Mouse (Mus musculus) myocyte (in vitro differentiated cells): ENCODE data around the gene Sp9. TPM values are rescaled to one million over a fixed set of nuclear protein-coding genes. Genes with fewer than 3 reads are reported as not detected.

Experiments
- H3K27me3 ChIP-seq: one replicate; pipeline ENCODE4 v1.6.1; 2011; ENCODE audit not compliant: control insufficient read depth, insufficient read depth, insufficient read length
- H3K36me3 ChIP-seq: one replicate; pipeline ENCODE4 v1.6.1; 2011; ENCODE audit not compliant: control insufficient read depth, insufficient read depth
- H3K4me2 ChIP-seq: one replicate; pipeline ENCODE4 v1.6.1; 2011; ENCODE audit warnings: low read depth, control low read depth
- H3K4me3 ChIP-seq: one replicate; pipeline ENCODE4 v1.5.1; 2011; ENCODE audit warnings: mild to moderate bottlenecking, control low read depth, moderate library complexity
- H3K79me2 ChIP-seq: one replicate; pipeline ENCODE4 v1.6.1; 2011; ENCODE audit not compliant: control insufficient read depth, insufficient read depth
- H3ac ChIP-seq: one replicate; pipeline ENCODE4 v1.6.1; 2011; ENCODE audit not compliant: control insufficient read depth, insufficient read length
- CEBPB ChIP-seq: IDR thresholded peaks from 2 replicates; pipeline ENCODE4 v1.6.1; 2011; ENCODE audit warnings: mild to moderate bottlenecking, moderate library complexity; ENCODE audit not compliant: poor library complexity, insufficient read depth, severe bottlenecking
- E2F4 ChIP-seq: IDR thresholded peaks from one replicate; pipeline ENCODE4 v1.6.1; 2011; ENCODE audit warnings: mild to moderate bottlenecking, control low read depth, moderate library complexity; ENCODE audit not compliant: insufficient read depth
- MAX ChIP-seq: IDR thresholded peaks from one replicate; pipeline ENCODE4 v1.6.1; 2011; ENCODE audit warnings: low read depth, mild to moderate bottlenecking, control low read depth
- MYOD1 ChIP-seq, 3 experiments: IDR thresholded peaks; one replicate each; pipeline ENCODE4 v1.6.1; 2011; ENCODE audit warnings: control low read depth in 2 of 3, low read depth in 2 of 3, mild to moderate bottlenecking in 2 of 3, moderate library complexity in 1 of 3; ENCODE audit not compliant: insufficient read length in 2 of 3, control insufficient read depth in 1 of 3
- MYOG ChIP-seq, 3 experiments: IDR thresholded peaks; one replicate each; pipeline ENCODE4 v1.6.1; 2011; ENCODE audit warnings: control low read depth in 2 of 3, low read depth in 2 of 3, mild to moderate bottlenecking in 2 of 3; ENCODE audit not compliant: insufficient read length in 2 of 3, control insufficient read depth in 1 of 3, insufficient read depth in 1 of 3
- POLR2A ChIP-seq: IDR thresholded peaks from one replicate; pipeline ENCODE4 v1.6.1; 2011; ENCODE audit warnings: low read depth, mild to moderate bottlenecking, control low read depth, moderate library complexity; ENCODE audit not compliant: insufficient read length
- POLR2AphosphoS2 ChIP-seq: IDR thresholded peaks from one replicate; pipeline ENCODE4 v1.6.1; 2011; ENCODE audit warnings: low read depth, control low read depth; ENCODE audit not compliant: insufficient read length
- REST ChIP-seq: IDR thresholded peaks from one replicate; pipeline ENCODE4 v1.6.1; 2011; ENCODE audit warnings: mild to moderate bottlenecking, control low read depth, moderate library complexity; ENCODE audit not compliant: insufficient read depth, insufficient read length
- SRF ChIP-seq: IDR thresholded peaks from one replicate; pipeline ENCODE4 v1.6.1; 2011; ENCODE audit warnings: low read depth; ENCODE audit not compliant: control insufficient read depth, insufficient read length
- TCF12 ChIP-seq: IDR thresholded peaks from one replicate; pipeline ENCODE4 v1.6.1; 2011; ENCODE audit warnings: mild to moderate bottlenecking, control low read depth; ENCODE audit not compliant: poor library complexity, insufficient read depth, severe bottlenecking
- TCF3 ChIP-seq: IDR thresholded peaks from one replicate; pipeline ENCODE4 v1.6.1; 2011; ENCODE audit warnings: low read depth, control low read depth; ENCODE audit not compliant: insufficient read length
- USF1 ChIP-seq: IDR thresholded peaks from one replicate; pipeline ENCODE4 v1.6.1; 2011; ENCODE audit warnings: low read depth, mild to moderate bottlenecking, control low read depth, moderate library complexity
- polyA plus RNA-seq: library from polyadenylated mRNA; unstranded; fragments of >200 nt; fragmentation: generic; extraction: Trizol; gene quantifications from one replicate; pipeline ENCODE4 v1.2.1, GENCODE M21; 2012; ENCODE audit warnings: missing spikeins

Sp9 gene
- polyA plus RNA-seq, 1 experiment, result 0.02 TPM

GRCm38 (mm10) chr2:73281707-73282106 is 10.0 kb downstream of the Sp9 start:
- no peak overlapping the region for H3K4me3 ChIP-seq
- H3K36me3 ChIP-seq, result peaks cover 3% of the 10 kb centered on the region
- no peak for TF ChIP-seq MAX
- no peak for TF ChIP-seq E2F4
- no peak for TF ChIP-seq REST
- no peak for TF ChIP-seq POLR2A
- no peak for TF ChIP-seq TCF3
- no peak for TF ChIP-seq MYOG (IDR thresholded peaks at IDR 0.05; ENCODE audit: control insufficient read depth in 1 of 3, insufficient read depth in 1 of 3, insufficient read length in 2 of 3, low read depth in 2 of 3)
- TF ChIP-seq USF1, result no peak
- no peak for TF ChIP-seq TCF12
- no peak for TF ChIP-seq SRF
- no peak for TF ChIP-seq CEBPB
- no peak for TF ChIP-seq MYOD1 (IDR thresholded peaks at IDR 0.05; ENCODE audit: control insufficient read depth in 1 of 3, insufficient read length in 2 of 3, low read depth in 2 of 3)
- TF ChIP-seq POLR2AphosphoS2, result no peak
- no peak overlapping the region for H3ac ChIP-seq
- no peak overlapping the region for H3K4me2 ChIP-seq
- no peaks in the 10 kb centered on the region for H3K79me2 ChIP-seq
- H3K27me3 ChIP-seq, result peaks cover 8% of the 10 kb centered on the region

GRCm38 (mm10) chr2:73285630-73286029 is 13.9 kb downstream of the Sp9 start:
- no peaks in the 10 kb centered on the region for H3K79me2 ChIP-seq
- TF ChIP-seq TCF12 (no peak), POLR2A (no peak), MYOG (IDR thresholded peaks at IDR 0.05; ENCODE audit: control insufficient read depth in 1 of 3, insufficient read depth in 1 of 3, insufficient read length in 2 of 3, low read depth in 2 of 3) (no peak), MYOD1 (IDR thresholded peaks at IDR 0.05; ENCODE audit: control insufficient read depth in 1 of 3, insufficient read length in 2 of 3, low read depth in 2 of 3) (no peak), USF1 (no peak), TCF3 (no peak), CEBPB (no peak), REST (no peak), POLR2AphosphoS2 (no peak), SRF (no peak), E2F4 (no peak), MAX (no peak)
- H3K4me2 ChIP-seq, result no peak overlapping the region
- H3K36me3 ChIP-seq, result peaks cover 6% of the 10 kb centered on the region
- H3ac ChIP-seq, result no peak overlapping the region
- H3K4me3 ChIP-seq, result no peak overlapping the region
- H3K27me3 ChIP-seq, result no peaks in the 10 kb centered on the region

- Histone ChIP-seq H3K36me3 (peaks cover 6% of the 10 kb centered on the region), H3ac (no peak overlapping the region), H3K27me3 (no peaks in the 10 kb centered on the region), H3K4me3 (no peak overlapping the region), H3K79me2 (no peaks in the 10 kb centered on the region), H3K4me2 (no peak overlapping the region)
- no peak for TF ChIP-seq MAX
- no peak for TF ChIP-seq USF1
- peak in 1 of 3 experiments; percentile 28 for TF ChIP-seq MYOG (IDR thresholded peaks at IDR 0.05; ENCODE audit: control insufficient read depth in 1 of 3, insufficient read depth in 1 of 3, insufficient read length in 2 of 3, low read depth in 2 of 3)
Measured at GRCm38 (mm10) chr2:73291130-73291529, 19.4 kb downstream of the Sp9 start.

GRCm38 (mm10) chr2:73295023-73295422 is 23.3 kb downstream of the Sp9 start:
- no peak overlapping the region for H3K4me3 ChIP-seq
- TF ChIP-seq CEBPB, result no peak
- H3K4me2 ChIP-seq, result no peak overlapping the region
- H3K36me3 ChIP-seq, result peaks cover 4% of the 10 kb centered on the region
- H3K79me2 ChIP-seq, result no peaks in the 10 kb centered on the region
- no peaks in the 10 kb centered on the region for H3K27me3 ChIP-seq
- H3ac ChIP-seq, result no peak overlapping the region

GRCm38 (mm10) chr2:73298154-73298553 is 26.4 kb downstream of the Sp9 start:
- H3K4me3 ChIP-seq, result no peak overlapping the region
- H3K79me2 ChIP-seq, result no peaks in the 10 kb centered on the region
- no peak overlapping the region for H3K4me2 ChIP-seq
- TF ChIP-seq MYOD1 (IDR thresholded peaks at IDR 0.05; ENCODE audit: control insufficient read depth in 1 of 3, insufficient read length in 2 of 3, low read depth in 2 of 3) (no peak), TCF12 (no peak), REST (no peak), MYOG (IDR thresholded peaks at IDR 0.05; ENCODE audit: control insufficient read depth in 1 of 3, insufficient read depth in 1 of 3, insufficient read length in 2 of 3, low read depth in 2 of 3) (no peak), SRF (no peak), USF1 (no peak), MAX (no peak), E2F4 (no peak), POLR2AphosphoS2 (no peak), TCF3 (no peak), CEBPB (no peak), POLR2A (no peak)
- no peak overlapping the region for H3ac ChIP-seq
- no peaks in the 10 kb centered on the region for H3K27me3 ChIP-seq
- H3K36me3 ChIP-seq, result peaks cover 11% of the 10 kb centered on the region
